Mouse (Mus musculus) effector memory CD4-positive, alpha-beta T cell, adult 5 months (primary cell): ENCODE measurements around the gene Syt17. TPM values are rescaled to one million over a fixed set of nuclear protein-coding genes. Genes with fewer than 3 reads are reported as not detected.

Experiments used
- polyA plus RNA-seq: library from polyadenylated mRNA; unstranded; fragments of 100-300 nt; shearing (Covaris generic); gene quantifications from one replicate; pipeline ENCODE4 v1.2.1, GENCODE M21; 2017

Gene Syt17
- polyA plus RNA-seq: not detected

DNA sequence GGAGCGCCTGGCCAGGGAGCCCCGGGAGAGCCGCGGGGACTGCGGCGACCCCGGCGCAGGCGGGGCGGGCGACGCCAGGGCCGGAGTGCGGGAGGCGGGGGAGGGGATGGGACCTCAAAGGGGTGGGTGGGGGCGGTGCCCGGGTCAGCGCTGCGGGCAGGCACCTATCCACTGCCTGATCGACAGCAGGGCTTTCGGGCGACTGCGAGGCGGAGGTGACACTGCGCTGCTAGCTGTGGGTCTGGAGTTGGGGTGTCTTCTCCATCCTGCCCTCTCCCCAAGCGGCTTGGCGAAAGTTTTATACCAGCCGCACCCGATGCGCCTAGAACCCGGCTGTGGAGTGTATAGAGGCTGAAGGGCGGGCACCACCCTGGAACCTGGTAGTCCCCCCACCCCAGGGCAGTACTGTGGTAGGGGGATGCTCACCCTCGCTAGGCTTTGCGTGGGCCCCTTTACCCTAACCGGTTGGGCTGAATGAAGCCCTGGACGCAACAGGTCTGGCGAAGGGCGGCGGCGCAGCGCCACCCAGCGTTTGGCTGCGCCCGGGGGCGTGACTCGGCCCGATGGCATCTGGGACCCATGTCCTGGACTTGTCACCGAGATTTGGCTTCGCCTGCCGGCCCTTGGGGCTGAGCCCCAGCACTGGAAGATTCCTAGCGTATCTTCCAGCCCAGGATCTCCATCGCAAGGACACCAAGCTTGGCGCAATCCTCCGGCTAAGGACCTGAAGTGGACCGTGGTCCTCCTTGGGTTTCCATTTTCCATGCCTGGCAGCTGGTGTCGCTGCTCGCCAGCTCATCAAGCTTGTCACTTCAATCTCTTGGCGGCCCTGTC, at the start of gene Syt17:
Syt17 (minus strand) TSS at position 89 of the 834 bp plus-strand sequence.

DNA sequence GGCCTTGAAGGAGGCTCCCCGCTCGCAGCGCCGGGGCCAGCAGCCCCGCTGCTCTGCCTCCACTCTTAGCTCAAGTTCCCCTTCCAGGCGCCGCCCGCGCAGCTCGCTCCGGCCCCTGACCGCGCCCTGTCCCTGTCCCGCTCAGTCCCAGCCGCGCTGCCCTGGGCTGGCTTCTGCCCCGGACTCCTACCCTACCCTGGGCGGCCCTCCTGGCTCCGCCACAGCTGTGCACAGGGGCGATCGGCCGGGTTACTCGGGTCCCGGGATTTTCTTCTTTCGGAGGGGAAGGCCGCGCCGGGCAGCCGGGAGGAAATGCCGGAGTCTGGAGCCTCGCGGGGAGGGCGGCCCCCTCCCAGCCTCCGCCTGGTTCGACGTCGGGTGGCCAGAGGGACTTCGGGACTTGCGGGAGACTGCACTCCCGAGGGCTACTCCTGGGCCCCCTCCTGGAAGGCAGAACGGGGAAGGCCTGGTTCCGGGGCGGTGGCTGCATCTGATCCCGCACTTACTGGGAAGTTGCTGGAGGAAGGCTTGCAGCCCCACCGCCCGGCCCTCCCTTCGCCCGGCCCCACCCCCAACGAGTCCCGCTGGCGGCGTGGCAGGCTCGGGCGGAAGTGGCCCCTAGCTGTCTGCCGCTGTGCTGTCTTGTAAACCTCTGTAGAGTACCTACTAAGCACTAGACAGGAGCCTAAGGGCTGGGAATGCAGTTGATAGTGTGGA, 43.6 kb upstream of the Syt17 start, which contains the start of gene Itpripl2:
Itpripl2 (minus strand) TSS at position 545 of the 717 bp plus-strand sequence.

Other genes starting within 250 kb of the Syt17 start
- 48.3 TPM for gene Smg1, start 204.6 kb downstream of the Syt17 start, polyA plus RNA-seq
- gene Itpripl2, start 43.8 kb upstream of the Syt17 start, polyA plus RNA-seq: 1.2 TPM
- 7.4 TPM for gene Coq7, start 85.1 kb upstream of the Syt17 start, polyA plus RNA-seq
- gene Tmc7, start 136.5 kb upstream of the Syt17 start, polyA plus RNA-seq: not detected
- not detected for gene Tmc5, start 149.1 kb upstream of the Syt17 start, polyA plus RNA-seq